Mouse (Mus musculus) midbrain, embryonic 11.5 days (tissue): ENCODE data around the gene Nbeal2. TPM values are rescaled to one million over a fixed set of nuclear protein-coding genes. Genes with fewer than 3 reads are reported as not detected.
A peak's percentile ranks its signal among the peaks of the same experiment; 100 is the strongest.

Source experiments
- ATAC-seq: fragments of 200-750 bp; cut with Nextera tagmentation; 2 replicates; pipeline ENCODE4 v1.8.0; 2017; ENCODE audit warnings: moderate TSS enrichment, moderate library complexity; ENCODE audit not compliant: low FRiP score
- DNase-seq: peaks from one replicate; pipeline ENCODE4 v3.0.0; 2015; ENCODE audit warnings: low spot score; ENCODE audit errors: missing footprints
- H3K27ac ChIP-seq: fragments of 300-500 bp; sonication (generic); 2 replicates; pipeline ENCODE4 v1.5.1; 2014; ENCODE audit warnings: low read depth, low read length
- H3K27me3 ChIP-seq: fragments of 300-500 bp; sonication (generic); 2 replicates; pipeline ENCODE4 v1.6.1; 2014; ENCODE audit warnings: mild to moderate bottlenecking, low read length, moderate library complexity, mixed read lengths; ENCODE audit not compliant: control insufficient read depth, insufficient read depth
- H3K36me3 ChIP-seq: fragments of 300-500 bp; sonication (generic); 2 replicates; pipeline ENCODE4 v1.6.1; 2014; ENCODE audit warnings: mild to moderate bottlenecking, low read length, moderate library complexity, mixed read lengths; ENCODE audit not compliant: control insufficient read depth, insufficient read depth
- H3K4me1 ChIP-seq: fragments of 300-500 bp; sonication (generic); 2 replicates; pipeline ENCODE4 v1.6.1; 2014; ENCODE audit warnings: low read length; ENCODE audit not compliant: control insufficient read depth, insufficient read depth
- H3K4me2 ChIP-seq: fragments of 300-500 bp; sonication (generic); 2 replicates; pipeline ENCODE4 v1.6.1; 2014; ENCODE audit warnings: mild to moderate bottlenecking, moderate library complexity
- H3K4me3 ChIP-seq: fragments of 300-500 bp; sonication (generic); 2 replicates; pipeline ENCODE4 v1.5.1; 2014; ENCODE audit warnings: low read depth, low read length
- H3K9ac ChIP-seq: fragments of 300-500 bp; sonication (generic); 2 replicates; pipeline ENCODE4 v1.6.1; 2014; ENCODE audit warnings: low read length
- H3K9me3 ChIP-seq: fragments of 300-500 bp; sonication (generic); 2 replicates; pipeline ENCODE4 v1.6.1; 2016; ENCODE audit warnings: low read length; ENCODE audit not compliant: control insufficient read depth
- WGBS: fragments of 180-500 bp; shearing (Covaris S2); extraction: QIAGEN DNeasy Blood & Tissue Kit; methylation state at CpG from one replicate; pipeline ENCODE4 v1.1.7; 2014; 5-methylcytosine and 5-hydroxymethylcytosine counted together
- polyA plus RNA-seq: library from polyadenylated mRNA; unstranded; fragments of >200 nt; fragmentation: Nextera tagmentation; extraction: Ambion mirVana; gene quantifications from 2 replicates; pipeline ENCODE4 v1.2.1, GENCODE M21; 2014

The Nbeal2 gene
- polyA plus RNA-seq, 1 experiment from 2014 or later: 1.1 TPM

- Histone ChIP-seq H3K27me3 (peaks cover 5% of the 10 kb centered on the region; the same call in 1 of the 2 replicates), H3K4me3 (no peak overlapping the region), H3K36me3 (no peaks in the 10 kb centered on the region), H3K4me2 (no peak overlapping the region), H3K27ac (no peak overlapping the region), H3K9me3 (no peaks in the 10 kb centered on the region), H3K9ac (no peak overlapping the region), H3K4me1 (peaks cover 11% of the 10 kb centered on the region)
- WGBS: 93% methylated on average over 15 of the region's 15 CpGs
- ATAC-seq: no peak
- DNase-seq: no peak
Measured at GRCm38 (mm10) chr9:110630171-110630570, 23.8 kb downstream of the Nbeal2 start.

GRCm38 (mm10) chr9:110625350-110625908 lies 28.5 kb downstream of the Nbeal2 start:
- peak overlapping the region; percentile 54 for H3K4me3 ChIP-seq
- peaks cover 13% of the 10 kb centered on the region for H3K4me1 ChIP-seq
- WGBS: 67% methylated on average over 11 of the region's 11 CpGs
- 0 out of 2 replicates have a peak, but pooled peaks cover 3% of the 10 kb centered on the region for H3K36me3 ChIP-seq
- ATAC-seq (no peak), DNase-seq (peak; percentile 87)
- H3K27me3 ChIP-seq: no peaks in the 10 kb centered on the region
- H3K27ac ChIP-seq: no peak overlapping the region
- peak overlapping the region; percentile 98 for H3K4me2 ChIP-seq
- H3K9ac ChIP-seq: peak overlapping the region; percentile 73
- H3K9me3 ChIP-seq: no peaks in the 10 kb centered on the region

- H3K4me2 ChIP-seq: peak within 1 kb of the TSS; percentile 98
- DNase-seq (peak; percentile 97), ATAC-seq (peak; percentile 95)
- peak within 1 kb of the TSS; percentile 75 for H3K27ac ChIP-seq
- peak within 1 kb of the TSS; percentile 54 for H3K4me3 ChIP-seq
- H3K9me3 ChIP-seq: no peaks in the 10 kb centered on the region
- WGBS: under 1% methylated on average over 41 of the region's 41 CpGs
- peak within 1 kb of the TSS; percentile 73 for H3K9ac ChIP-seq
- 0 out of 2 replicates have a peak, but pooled peaks cover 3% of the 10 kb centered on the region for H3K36me3 ChIP-seq
- no peaks in the 10 kb centered on the region for H3K27me3 ChIP-seq
- H3K4me1 ChIP-seq: peaks cover 13% of the 10 kb centered on the region
Measured at GRCm38 (mm10) chr9:110624361-110625166, 29.4 kb downstream of the Nbeal2 start, which contains the start of gene Nradd. Gene Nradd (minus strand): TSS chr9:110624452.

- Histone ChIP-seq H3K4me3 (peak overlapping the region; percentile 54), H3K9me3 (no peaks in the 10 kb centered on the region), H3K27ac (peak overlapping the region; percentile 75; the same call in 1 of the 2 replicates), H3K36me3 (0 out of 2 replicates have a peak, but pooled peaks cover 3% of the 10 kb centered on the region), H3K9ac (peak overlapping the region; percentile 73), H3K4me1 (peaks cover 13% of the 10 kb centered on the region), H3K27me3 (no peaks in the 10 kb centered on the region), H3K4me2 (peak overlapping the region; percentile 98)
- DNase-seq (peak; percentile 90), ATAC-seq (peak; percentile 3; the same call in 1 of the 2 replicates)
- WGBS: 46% methylated on average over 8 of the region's 8 CpGs
Measured at GRCm38 (mm10) chr9:110623416-110624195, 30.4 kb downstream of the Nbeal2 start.

- H3K9me3 ChIP-seq: no peaks in the 10 kb centered on the region
- 91% methylated on average over 12 of the region's 12 CpGs for WGBS
- H3K27me3 ChIP-seq: no peaks in the 10 kb centered on the region
- H3K4me1 ChIP-seq: peaks cover 13% of the 10 kb centered on the region
- H3K4me2 ChIP-seq: no peak overlapping the region
- DNase-seq: no peak
- peaks cover 6% of the 10 kb centered on the region; the same call in 1 of the 2 replicates for H3K36me3 ChIP-seq
- no peak overlapping the region for H3K4me3 ChIP-seq
- no peak for ATAC-seq
- H3K27ac ChIP-seq: no peak overlapping the region
- H3K9ac ChIP-seq: no peak overlapping the region
Measured at GRCm38 (mm10) chr9:110622621-110623219, 31.2 kb downstream of the Nbeal2 start.

- peaks cover 6% of the 10 kb centered on the region; the same call in 1 of the 2 replicates for H3K36me3 ChIP-seq
- ATAC-seq: no peak
- no peak overlapping the region for H3K4me3 ChIP-seq
- no peak overlapping the region for H3K9ac ChIP-seq
- peak; percentile 85 for DNase-seq
- H3K27ac ChIP-seq: no peak overlapping the region
- no peaks in the 10 kb centered on the region for H3K27me3 ChIP-seq
- no peaks in the 10 kb centered on the region for H3K9me3 ChIP-seq
- WGBS: 94% methylated on average over 7 of the region's 7 CpGs
- H3K4me1 ChIP-seq: peaks cover 13% of the 10 kb centered on the region
- no peak overlapping the region for H3K4me2 ChIP-seq
Measured at GRCm38 (mm10) chr9:110620685-110621084, 33.3 kb downstream of the Nbeal2 start.

- Histone ChIP-seq H3K4me2 (no peak overlapping the region), H3K4me3 (no peak overlapping the region), H3K36me3 (peaks cover 6% of the 10 kb centered on the region; the same call in 1 of the 2 replicates), H3K27ac (no peak overlapping the region), H3K9ac (no peak overlapping the region), H3K4me1 (peaks cover 12% of the 10 kb centered on the region), H3K27me3 (no peaks in the 10 kb centered on the region), H3K9me3 (no peaks in the 10 kb centered on the region)
- 80% methylated on average over 7 of the region's 7 CpGs for WGBS
- DNase-seq: no peak
- ATAC-seq: no peak
Measured at GRCm38 (mm10) chr9:110620180-110620579, 33.8 kb downstream of the Nbeal2 start.

- no peaks in the 10 kb centered on the region for H3K9me3 ChIP-seq
- H3K27ac ChIP-seq: no peak overlapping the region
- H3K4me1 ChIP-seq: no peaks in the 10 kb centered on the region
- no peak overlapping the region for H3K4me2 ChIP-seq
- 93% methylated on average over 3 of the region's 3 CpGs for WGBS
- H3K27me3 ChIP-seq: no peaks in the 10 kb centered on the region
- no peak overlapping the region for H3K9ac ChIP-seq
- no peak overlapping the region for H3K4me3 ChIP-seq
- DNase-seq (no peak), ATAC-seq (no peak)
- H3K36me3 ChIP-seq: peaks cover 6% of the 10 kb centered on the region; the same call in 1 of the 2 replicates
Measured at GRCm38 (mm10) chr9:110617081-110617480, 36.9 kb downstream of the Nbeal2 start.
